Mouse (Mus musculus): ENCODE measurements around the gene Tcp1. TPM values are rescaled to one million over a fixed set of nuclear protein-coding genes. Genes with fewer than 3 reads are reported as not detected.
"Not testable (repeated sequence)": the region's sequence is repeated elsewhere in the genome, so short reads cannot be mapped to it uniquely, and the experiment has no call there.

Tcp1 gene
- polyA plus RNA-seq, 1 experiment, result 266 TPM

GRCm38 (mm10) chr17:12891054-12891453 is 24.4 kb upstream of the Tcp1 start:
- Histone ChIP-seq H3K79me3 (ENCODE audit: low read depth) (no peaks in the 10 kb centered on the region), H3K79me2 (ENCODE audit: control insufficient read depth, insufficient read depth) (no peaks in the 10 kb centered on the region), H3K27me3 (ENCODE audit: control insufficient read depth, insufficient read depth, insufficient read length) (no peaks in the 10 kb centered on the region), H3ac (ENCODE audit: control insufficient read depth, insufficient read length, low read depth) (no peak overlapping the region), H3K36me3 (ENCODE audit: control insufficient read depth, insufficient read depth) (peaks cover 6% of the 10 kb centered on the region), H3K4me3 (ENCODE audit: insufficient read depth, poor library complexity, severe bottlenecking) (no peak overlapping the region)
- TF ChIP-seq MYOG (IDR thresholded peaks at IDR 0.05; ENCODE audit: control insufficient read depth, extremely low read depth, insufficient read length) (no peak), CEBPB (IDR thresholded peaks at IDR 0.05; ENCODE audit: low read depth) (no peak), FOSL1 (IDR thresholded peaks at IDR 0.05; ENCODE audit: insufficient read depth, low read length, poor library complexity, severe bottlenecking) (no peak), USF1 (IDR thresholded peaks at IDR 0.05; ENCODE audit: low read depth) (no peak), MAX (IDR thresholded peaks at IDR 0.05) (no peak), MYOD1 (IDR thresholded peaks at IDR 0.05; ENCODE audit: control insufficient read depth, insufficient read length, low read depth) (no peak), CTCF (IDR thresholded peaks at IDR 0.05; ENCODE audit: control insufficient read depth, insufficient read depth, insufficient read length) (no peak)

GRCm38 (mm10) chr17:12892033-12892432 is 23.5 kb upstream of the Tcp1 start:
- H3K36me3 ChIP-seq (ENCODE audit: control insufficient read depth, insufficient read depth), result peaks cover 9% of the 10 kb centered on the region
- H3K79me2 ChIP-seq (ENCODE audit: control insufficient read depth, insufficient read depth), result no peaks in the 10 kb centered on the region
- H3K4me3 ChIP-seq (ENCODE audit: insufficient read depth, poor library complexity, severe bottlenecking), result no peak overlapping the region
- no peaks in the 10 kb centered on the region for H3K27me3 ChIP-seq (ENCODE audit: control insufficient read depth, insufficient read depth, insufficient read length)
- H3K79me3 ChIP-seq (ENCODE audit: low read depth), result no peaks in the 10 kb centered on the region
- TF ChIP-seq MAX (IDR thresholded peaks at IDR 0.05) (no peak), CEBPB (IDR thresholded peaks at IDR 0.05; ENCODE audit: low read depth) (no peak), USF1 (IDR thresholded peaks at IDR 0.05; ENCODE audit: low read depth) (no peak), MYOD1 (IDR thresholded peaks at IDR 0.05; ENCODE audit: control insufficient read depth, insufficient read length, low read depth) (no peak), FOSL1 (IDR thresholded peaks at IDR 0.05; ENCODE audit: insufficient read depth, low read length, poor library complexity, severe bottlenecking) (no peak), MYOG (IDR thresholded peaks at IDR 0.05; ENCODE audit: control insufficient read depth, extremely low read depth, insufficient read length) (no peak), CTCF (IDR thresholded peaks at IDR 0.05; ENCODE audit: control insufficient read depth, insufficient read depth, insufficient read length) (no peak)
- no peak overlapping the region for H3ac ChIP-seq (ENCODE audit: control insufficient read depth, insufficient read length, low read depth)

- Histone ChIP-seq H3K79me2 (ENCODE audit: control insufficient read depth, insufficient read depth) (no peaks in the 10 kb centered on the region), H3ac (ENCODE audit: control insufficient read depth, insufficient read length, low read depth) (no peak overlapping the region), H3K27me3 (ENCODE audit: control insufficient read depth, insufficient read depth, insufficient read length) (no peaks in the 10 kb centered on the region), H3K36me3 (ENCODE audit: control insufficient read depth, insufficient read depth) (peaks cover 12% of the 10 kb centered on the region), H3K4me3 (ENCODE audit: insufficient read depth, poor library complexity, severe bottlenecking) (no peak overlapping the region), H3K79me3 (ENCODE audit: low read depth) (no peaks in the 10 kb centered on the region)
- TF ChIP-seq MYOD1 (IDR thresholded peaks at IDR 0.05; ENCODE audit: control insufficient read depth, insufficient read length, low read depth) (no peak), USF1 (IDR thresholded peaks at IDR 0.05; ENCODE audit: low read depth) (no peak), CEBPB (IDR thresholded peaks at IDR 0.05; ENCODE audit: low read depth) (no peak), MAX (IDR thresholded peaks at IDR 0.05) (no peak), CTCF (IDR thresholded peaks at IDR 0.05; ENCODE audit: control insufficient read depth, insufficient read depth, insufficient read length) (no peak), MYOG (IDR thresholded peaks at IDR 0.05; ENCODE audit: control insufficient read depth, extremely low read depth, insufficient read length) (no peak), FOSL1 (IDR thresholded peaks at IDR 0.05; ENCODE audit: insufficient read depth, low read length, poor library complexity, severe bottlenecking) (no peak)
These were observed 17.8 kb upstream of the Tcp1 start for GRCm38 (mm10) chr17:12897674-12898073.

GRCm38 (mm10) chr17:12898607-12899006 is 16.9 kb upstream of the Tcp1 start:
- H3ac ChIP-seq (ENCODE audit: control insufficient read depth, insufficient read length, low read depth); H3K27me3 ChIP-seq (ENCODE audit: control insufficient read depth, insufficient read depth, insufficient read length); H3K79me3 ChIP-seq (ENCODE audit: low read depth); H3K4me3 ChIP-seq (ENCODE audit: insufficient read depth, poor library complexity, severe bottlenecking); H3K79me2 ChIP-seq (ENCODE audit: control insufficient read depth, insufficient read depth): not testable (repeated sequence)
- H3K36me3 ChIP-seq (ENCODE audit: control insufficient read depth, insufficient read depth), result peaks cover 19% of the 10 kb centered on the region

- TF ChIP-seq USF1 (IDR thresholded peaks at IDR 0.05; ENCODE audit: low read depth) (no peak), FOSL1 (IDR thresholded peaks at IDR 0.05; ENCODE audit: insufficient read depth, low read length, poor library complexity, severe bottlenecking) (no peak)
These were observed 13.2 kb upstream of the Tcp1 start for GRCm38 (mm10) chr17:12902291-12902690.

GRCm38 (mm10) chr17:12903372-12904333 is 11.8 kb upstream of the Tcp1 start:
- no peak overlapping the region for H3K4me3 ChIP-seq (ENCODE audit: insufficient read depth, poor library complexity, severe bottlenecking)
- H3K36me3 ChIP-seq (ENCODE audit: control insufficient read depth, insufficient read depth), result peaks cover 9% of the 10 kb centered on the region
- no peaks in the 10 kb centered on the region for H3K79me3 ChIP-seq (ENCODE audit: low read depth)
- H3ac ChIP-seq (ENCODE audit: control insufficient read depth, insufficient read length, low read depth), result no peak overlapping the region
- no peak for TF ChIP-seq CEBPB (IDR thresholded peaks at IDR 0.05; ENCODE audit: low read depth)
- no peak for TF ChIP-seq CTCF (IDR thresholded peaks at IDR 0.05; ENCODE audit: control insufficient read depth, insufficient read depth, insufficient read length)
- no peak for TF ChIP-seq MAX (IDR thresholded peaks at IDR 0.05)
- TF ChIP-seq MYOG (IDR thresholded peaks at IDR 0.05; ENCODE audit: control insufficient read depth, extremely low read depth, insufficient read length), result no peak
- no peak for TF ChIP-seq USF1 (IDR thresholded peaks at IDR 0.05; ENCODE audit: low read depth)
- no peak for TF ChIP-seq FOSL1 (IDR thresholded peaks at IDR 0.05; ENCODE audit: insufficient read depth, low read length, poor library complexity, severe bottlenecking)
- no peak for TF ChIP-seq MYOD1 (IDR thresholded peaks at IDR 0.05; ENCODE audit: control insufficient read depth, insufficient read length, low read depth)
- no peaks in the 10 kb centered on the region for H3K27me3 ChIP-seq (ENCODE audit: control insufficient read depth, insufficient read depth, insufficient read length)
- H3K79me2 ChIP-seq (ENCODE audit: control insufficient read depth, insufficient read depth), result no peaks in the 10 kb centered on the region

More at GRCm38 (mm10) chr17:12902291-12902690, 13.2 kb upstream of the Tcp1 start:
- Histone ChIP-seq H3K4me3 (ENCODE audit: insufficient read depth, poor library complexity, severe bottlenecking) (no peak overlapping the region), H3ac (ENCODE audit: control insufficient read depth, insufficient read length, low read depth) (no peak overlapping the region), H3K79me2 (ENCODE audit: control insufficient read depth, insufficient read depth) (no peaks in the 10 kb centered on the region), H3K27me3 (ENCODE audit: control insufficient read depth, insufficient read depth, insufficient read length) (no peaks in the 10 kb centered on the region), H3K79me3 (ENCODE audit: low read depth) (no peaks in the 10 kb centered on the region), H3K36me3 (ENCODE audit: control insufficient read depth, insufficient read depth) (peaks cover 9% of the 10 kb centered on the region)

Measured in C2C12 (cell line).